Mouse (Mus musculus): ENCODE measurements around the gene Col23a1.

Gene Col23a1

DNA sequence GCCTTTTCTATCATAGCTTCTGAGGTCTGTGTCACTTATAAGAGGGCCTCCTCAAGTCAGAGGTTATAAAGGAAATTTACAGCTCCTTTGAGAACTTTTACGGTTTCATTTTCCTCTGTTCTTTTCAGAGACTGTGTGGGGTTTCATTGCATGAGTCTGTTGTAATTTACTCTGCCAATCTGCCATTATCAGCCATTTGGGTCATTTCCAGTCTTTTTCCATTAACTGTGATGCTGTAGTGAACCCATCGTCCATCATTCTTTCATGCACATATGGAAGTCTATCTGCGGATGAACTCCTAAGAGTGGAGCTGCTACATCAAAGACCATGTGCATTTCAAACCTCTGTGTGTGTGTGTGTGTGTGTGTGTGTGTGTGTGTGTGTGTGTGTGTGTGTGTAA lies 192.5 kb downstream of the Col23a1 start:
- no peak for DNase-seq (ENCODE audit: low read depth, low spot score)

DNA sequence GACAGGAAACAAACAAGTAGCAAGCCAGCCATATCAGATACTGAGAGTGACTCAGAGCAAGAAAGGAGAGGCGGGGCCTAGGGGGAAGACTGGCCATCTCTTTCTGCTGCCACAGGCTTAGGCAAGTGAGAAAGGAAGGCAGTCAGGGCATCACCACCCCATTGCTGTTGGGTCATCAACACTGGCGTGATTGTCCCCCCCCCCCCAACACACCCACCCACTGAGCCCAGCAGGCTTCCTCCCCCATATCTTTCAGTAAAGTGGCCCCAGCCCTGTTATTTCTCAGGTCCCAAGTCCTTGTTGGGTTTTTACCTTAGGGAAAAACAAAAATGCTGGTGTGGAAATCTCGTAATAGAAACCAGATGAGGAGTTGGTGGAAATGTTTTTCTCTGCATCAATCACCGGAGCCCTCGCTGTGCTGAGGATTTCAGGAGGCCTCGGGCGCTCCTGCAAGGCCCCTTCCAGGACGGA lies 195.4 kb downstream of the Col23a1 start:
- no peak for DNase-seq (ENCODE audit: low read depth, low spot score)

DNA sequence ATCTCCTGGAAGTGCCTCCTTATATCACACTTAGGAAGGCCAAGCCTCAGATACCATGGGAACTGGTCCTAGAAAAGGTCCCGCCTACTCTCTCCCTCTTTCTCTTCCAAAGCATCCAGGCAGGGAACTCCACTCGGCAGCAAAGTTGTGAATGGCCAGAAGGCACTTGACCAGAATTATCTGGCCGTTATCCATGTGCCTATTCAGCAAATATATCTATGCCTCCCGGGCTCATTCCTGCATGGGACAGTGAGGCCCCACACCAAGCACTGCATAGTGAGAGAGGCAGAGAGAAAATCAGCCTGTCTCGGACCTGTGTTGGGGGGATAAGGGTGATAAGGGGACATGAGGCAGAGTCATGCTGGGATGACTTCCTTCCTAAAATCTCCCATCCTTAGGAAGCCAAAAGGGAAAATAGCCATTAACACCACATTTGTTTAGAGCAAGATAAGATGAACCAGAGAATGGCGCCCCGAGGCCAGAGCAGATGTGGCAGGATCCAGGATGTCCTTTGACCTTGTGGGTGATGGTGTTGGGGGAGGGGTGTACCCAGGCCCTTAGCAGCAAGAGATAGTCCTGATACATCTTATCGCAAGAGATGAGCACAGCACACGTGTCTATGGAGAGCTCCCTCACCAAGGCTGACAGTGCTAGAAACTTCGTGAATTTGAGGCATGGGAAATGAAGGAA lies 196.2 kb downstream of the Col23a1 start:
- DNase-seq (ENCODE audit: low read depth, low spot score), result no peak

DNA sequence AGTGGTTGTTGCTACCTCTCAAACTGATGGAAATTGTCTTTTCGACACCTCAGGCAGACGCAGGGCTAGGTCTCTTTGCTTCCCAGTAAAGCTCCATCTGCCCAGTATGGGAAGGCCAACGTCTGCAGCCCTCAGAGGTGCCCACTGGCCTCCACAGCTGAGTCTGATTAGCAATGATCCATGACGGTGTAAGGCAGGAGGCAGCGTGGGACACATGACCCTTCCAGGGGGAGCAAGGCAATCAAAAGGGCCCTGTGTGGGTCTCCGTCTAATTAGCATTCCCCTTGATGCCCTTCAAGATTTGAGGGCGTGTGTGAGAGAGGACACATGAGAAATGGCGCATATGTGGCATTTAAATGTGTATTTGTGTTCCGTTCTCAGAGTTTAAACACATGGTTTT lies 199.1 kb downstream of the Col23a1 start:
- DNase-seq (ENCODE audit: low read depth, low spot score), result no peak

DNA sequence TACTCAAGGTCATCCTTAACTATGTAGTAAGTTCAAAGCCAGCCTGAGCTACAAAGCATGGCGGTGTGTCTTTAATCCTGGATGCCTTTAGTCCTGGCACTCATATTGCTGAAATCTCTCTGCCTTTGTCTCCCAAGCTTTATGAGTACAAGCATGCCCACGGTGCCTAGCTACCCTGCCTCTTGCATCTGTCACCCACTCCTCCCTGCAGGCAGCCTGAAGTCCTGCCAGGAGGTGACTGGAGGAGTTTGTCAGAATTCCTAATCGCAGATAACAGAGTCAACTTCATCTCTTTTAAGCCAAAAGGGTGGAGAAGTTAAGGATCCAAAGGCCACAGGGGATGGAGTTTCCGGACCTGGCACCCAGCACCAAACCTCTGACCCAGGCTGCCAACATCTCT lies 203.7 kb downstream of the Col23a1 start:
- no peak for DNase-seq (ENCODE audit: low read depth, low spot score)

DNA sequence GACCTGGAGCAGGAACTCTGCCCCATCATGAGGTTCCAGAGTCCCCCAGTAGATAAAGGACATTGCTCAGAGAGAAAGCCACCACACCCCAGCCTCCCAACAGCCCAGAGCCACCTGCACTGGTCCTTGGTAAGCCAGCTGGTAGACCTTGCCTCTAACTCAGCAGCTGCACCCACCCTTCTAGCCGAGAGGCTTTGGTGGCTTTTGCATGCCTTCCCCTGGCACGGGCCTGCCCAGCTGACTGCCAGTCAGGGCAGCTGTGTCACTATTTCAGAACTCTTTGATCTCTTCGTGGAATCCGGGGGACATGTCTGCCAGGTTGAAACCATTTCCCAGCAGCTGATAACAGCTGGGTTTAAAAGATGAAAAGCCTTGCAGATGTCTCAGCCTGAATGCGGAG lies 204.5 kb downstream of the Col23a1 start:
- no peak for DNase-seq (ENCODE audit: low read depth, low spot score)

DNA sequence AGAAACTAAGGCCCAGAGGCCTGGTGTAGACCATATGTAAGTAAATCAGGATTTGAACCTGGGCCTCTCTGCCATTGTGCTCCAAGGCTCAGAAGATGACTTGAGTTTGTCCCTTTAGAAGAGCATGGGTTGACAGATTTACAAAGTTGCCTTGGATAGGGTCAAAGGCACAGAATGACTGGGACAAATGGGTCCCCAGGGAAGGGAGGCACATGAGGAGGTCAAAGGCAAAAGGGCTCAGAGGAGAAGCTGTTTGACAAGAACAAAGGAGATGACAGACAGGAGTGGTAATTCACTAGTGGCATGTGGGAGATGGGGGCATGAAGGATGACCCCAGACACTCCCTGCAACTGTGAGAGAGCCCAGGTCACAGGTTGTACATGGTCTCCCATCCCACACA lies 210.1 kb downstream of the Col23a1 start:
- no peak for DNase-seq (ENCODE audit: low read depth, low spot score)

DNA sequence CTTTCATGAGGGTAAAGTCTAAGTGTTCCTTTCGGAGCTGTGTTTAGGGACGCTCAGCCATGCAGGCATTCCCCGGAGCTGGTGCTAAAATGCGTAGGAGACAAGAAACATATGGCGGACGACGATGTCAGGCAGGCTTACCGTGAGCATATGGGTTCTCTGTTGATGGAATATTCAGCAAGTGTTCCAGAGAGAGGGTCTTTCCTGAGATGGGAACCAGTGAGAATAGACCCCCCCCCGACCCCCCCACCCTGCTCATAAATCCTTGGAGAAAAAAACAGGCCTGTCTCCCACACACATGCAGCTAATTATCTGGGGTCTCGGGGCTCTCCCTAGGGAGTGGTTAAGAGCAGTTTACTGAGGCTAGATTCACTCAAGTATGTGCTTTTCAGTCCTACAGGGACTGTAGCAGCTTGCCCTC lies 212.7 kb downstream of the Col23a1 start:
- no peak for DNase-seq (ENCODE audit: low read depth, low spot score)

DNA sequence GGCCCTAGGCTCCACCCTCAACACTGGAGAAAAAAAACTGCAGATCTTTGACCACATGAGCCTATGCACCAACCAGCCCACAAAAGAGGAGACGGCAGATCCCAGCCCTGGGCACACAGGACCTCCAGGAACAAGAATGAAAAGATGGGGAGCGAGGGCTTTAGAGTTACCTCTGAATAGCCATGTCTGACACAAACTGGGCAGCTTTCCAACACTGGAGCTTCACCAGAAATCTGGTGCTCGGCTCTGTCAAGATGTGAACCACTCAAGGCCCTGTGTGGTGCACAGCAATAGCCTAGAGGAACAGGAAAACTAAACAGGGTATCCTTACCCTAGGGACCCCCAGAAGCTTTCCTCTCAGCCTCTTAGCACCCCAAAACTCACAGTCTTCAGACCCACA lies 215.2 kb downstream of the Col23a1 start:
- DNase-seq (ENCODE audit: low read depth, low spot score), result no peak

DNA sequence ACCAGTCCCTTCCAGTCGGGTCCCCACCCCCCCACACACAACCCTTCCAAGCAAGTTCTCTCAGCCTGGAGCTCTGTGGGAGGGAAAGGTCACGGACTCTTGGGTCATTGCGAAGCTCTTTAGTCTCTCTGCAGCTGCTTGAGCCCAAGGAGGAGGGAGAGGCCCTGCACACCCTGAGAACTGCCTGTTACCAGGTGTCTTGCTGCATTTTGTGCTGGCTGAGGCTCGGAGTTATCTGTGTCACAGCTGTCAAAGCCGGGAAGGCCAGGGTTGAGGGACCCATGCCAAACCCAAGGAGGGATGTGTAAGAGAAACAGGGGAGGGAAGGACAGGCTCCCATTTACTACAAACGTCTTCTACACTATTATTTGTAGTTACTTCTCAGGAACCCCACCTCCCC lies 218.3 kb downstream of the Col23a1 start:
- DNase-seq (ENCODE audit: low read depth, low spot score), result no peak

DNA sequence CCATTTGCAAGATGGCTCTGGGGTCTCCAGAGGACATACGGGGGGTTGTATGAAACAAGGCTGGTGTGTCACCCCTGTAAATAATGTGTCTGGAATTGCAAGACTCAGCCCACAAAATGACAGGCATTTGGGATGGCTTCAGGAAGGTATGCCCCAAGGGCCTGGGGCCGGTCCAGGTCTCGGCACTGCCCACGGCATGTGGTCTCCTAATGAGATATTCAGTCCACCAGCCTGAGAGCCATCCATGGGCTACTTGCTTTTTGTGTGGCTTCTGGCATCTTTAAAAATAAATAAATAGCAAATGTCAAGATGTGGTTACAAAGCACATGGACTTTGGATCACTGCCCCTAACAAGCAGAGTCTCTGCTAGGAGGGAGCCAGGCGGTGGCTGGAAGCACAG lies 219.5 kb downstream of the Col23a1 start:
- DNase-seq (ENCODE audit: low read depth, low spot score), result no peak

DNA sequence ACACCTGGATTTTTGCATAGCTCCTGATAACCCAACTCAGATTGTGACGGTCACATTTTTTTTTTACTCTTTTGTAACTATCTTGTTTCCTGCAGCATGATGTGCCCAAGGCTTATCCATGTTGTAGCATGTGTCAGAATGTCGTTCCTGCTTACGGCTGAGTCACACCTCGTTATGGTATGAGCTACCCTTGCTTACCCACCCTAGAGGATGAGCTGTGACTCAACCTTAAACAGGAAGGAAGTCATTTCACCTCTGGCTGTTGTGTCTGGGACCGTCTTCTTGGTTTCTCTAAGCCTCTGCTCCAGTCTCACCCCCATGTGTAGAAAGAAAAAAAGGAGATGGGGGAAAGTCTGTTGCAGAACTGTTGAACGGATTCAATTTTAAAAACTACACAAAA lies 223.3 kb downstream of the Col23a1 start:
- no peak for DNase-seq (ENCODE audit: low read depth, low spot score)

DNA sequence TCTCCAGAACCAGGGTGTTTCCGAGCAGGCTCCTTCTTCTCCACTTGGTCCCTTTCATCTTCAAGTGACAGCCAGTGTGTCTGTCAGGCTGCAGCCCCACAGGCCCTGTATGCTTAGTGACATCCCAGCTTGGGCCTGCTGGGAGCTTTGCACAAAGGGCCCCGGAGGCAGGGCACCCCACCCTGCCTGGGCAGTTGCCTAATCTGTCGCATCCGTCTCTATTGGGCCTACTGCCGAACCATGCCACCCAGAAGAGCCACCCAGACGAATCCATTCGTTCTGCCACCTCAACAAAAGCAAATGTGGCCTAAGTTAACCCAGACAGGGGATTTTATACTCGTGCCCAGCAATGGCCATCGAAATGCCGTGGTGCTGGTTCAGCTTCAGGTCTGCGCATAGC lies 225.6 kb downstream of the Col23a1 start:
- no peak for DNase-seq (ENCODE audit: low read depth, low spot score)

DNA sequence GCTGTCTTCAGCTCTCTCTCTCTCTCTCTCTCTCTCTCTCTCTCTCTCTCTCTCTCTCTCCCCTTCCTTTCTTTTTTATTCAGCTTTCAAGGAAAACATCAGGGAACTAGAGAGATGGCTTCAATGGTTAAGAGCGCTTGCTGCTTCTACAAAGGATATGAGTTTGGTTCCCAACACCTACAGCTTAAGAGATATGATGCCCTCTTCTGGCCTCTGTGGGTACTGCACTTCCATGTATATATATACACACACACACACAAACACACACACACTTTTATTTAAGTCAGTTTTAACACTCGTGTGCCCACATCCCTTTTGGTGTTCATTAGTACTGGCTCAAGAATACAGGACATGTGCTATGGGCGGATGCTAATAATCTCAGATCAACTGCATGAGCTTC lies 228.4 kb downstream of the Col23a1 start:
- no peak for DNase-seq (ENCODE audit: low read depth, low spot score)

DNA sequence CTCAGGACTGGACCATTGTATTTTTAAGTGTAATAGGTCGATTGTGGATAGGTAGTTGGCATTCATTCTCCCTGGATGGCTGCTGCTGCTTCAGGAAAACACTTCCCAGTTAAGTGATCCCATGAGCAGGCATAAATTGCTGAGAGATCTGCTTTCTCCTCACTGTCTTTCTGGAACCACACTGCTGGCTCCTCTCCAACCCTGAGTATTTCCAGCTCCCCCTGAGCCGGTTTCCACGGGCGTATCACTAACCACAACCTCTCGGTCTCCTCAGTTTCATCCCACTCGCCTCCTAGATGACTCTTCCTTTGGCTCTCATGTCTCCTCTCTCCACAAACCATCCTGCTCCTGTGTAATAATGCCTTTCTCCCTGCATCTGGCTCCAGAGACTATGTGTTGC lies 228.9 kb downstream of the Col23a1 start:
- DNase-seq (ENCODE audit: low read depth, low spot score), result no peak

DNA sequence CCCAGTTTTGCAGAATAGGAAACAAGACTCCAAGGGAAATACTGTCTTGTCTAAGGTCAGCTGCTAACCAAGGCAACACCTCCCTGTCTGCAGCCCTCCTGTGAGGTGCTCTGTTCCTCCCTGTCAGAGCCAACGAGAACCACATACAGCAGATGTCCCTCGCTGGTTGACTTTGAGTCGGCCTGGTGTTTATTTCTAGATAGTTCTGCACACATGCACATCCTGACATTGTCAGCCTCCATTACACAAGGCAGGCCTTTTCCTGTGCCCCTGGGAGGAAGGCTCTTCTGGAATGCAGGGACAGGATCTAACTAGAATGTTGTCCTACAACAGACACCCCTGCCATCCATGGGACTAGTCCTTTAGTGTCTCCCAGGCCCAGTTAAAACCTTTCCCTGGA lies 231.7 kb downstream of the Col23a1 start:
- no peak for DNase-seq (ENCODE audit: low read depth, low spot score)

DNA sequence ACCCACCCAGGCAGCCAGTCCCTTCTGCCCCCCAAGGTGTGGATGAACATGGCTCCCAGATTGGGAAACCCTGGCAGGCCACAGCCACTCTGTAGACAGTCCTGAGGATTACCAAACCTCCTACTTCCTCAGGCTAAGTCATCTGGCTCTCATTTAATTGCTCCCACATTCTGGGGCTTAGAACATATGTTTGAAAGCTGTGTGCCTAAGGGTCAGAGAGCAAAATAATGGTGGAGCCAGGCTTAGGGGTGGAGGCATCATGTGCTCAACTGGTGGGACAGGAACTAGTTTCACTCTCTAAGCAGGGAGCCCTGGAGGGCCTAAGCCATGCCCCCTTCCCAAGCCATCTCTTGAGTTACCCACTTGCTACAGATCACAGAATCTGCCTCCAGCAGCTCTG lies 233.5 kb downstream of the Col23a1 start:
- DNase-seq (ENCODE audit: low read depth, low spot score), result no peak

DNA sequence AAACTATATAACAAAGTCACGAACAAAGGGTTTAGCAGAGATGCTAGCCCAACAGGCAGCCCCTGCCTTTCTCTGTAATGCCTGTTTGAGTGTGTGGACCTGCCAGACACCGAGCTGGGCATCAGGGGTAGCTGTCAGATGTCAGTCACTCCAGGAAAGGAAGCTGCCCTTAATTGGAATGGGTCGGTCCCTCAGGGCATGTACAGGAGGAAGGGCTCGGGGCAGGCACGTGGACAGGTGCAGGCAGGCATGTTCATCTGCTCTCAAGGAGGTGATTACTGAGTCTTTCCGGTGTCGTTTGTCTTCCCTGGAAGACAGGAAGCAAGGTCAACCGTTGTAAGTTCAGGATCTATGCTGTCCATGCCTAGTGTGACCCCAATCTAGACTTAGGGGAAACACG lies 233.9 kb downstream of the Col23a1 start:
- DNase-seq (ENCODE audit: low read depth, low spot score), result no peak

DNA sequence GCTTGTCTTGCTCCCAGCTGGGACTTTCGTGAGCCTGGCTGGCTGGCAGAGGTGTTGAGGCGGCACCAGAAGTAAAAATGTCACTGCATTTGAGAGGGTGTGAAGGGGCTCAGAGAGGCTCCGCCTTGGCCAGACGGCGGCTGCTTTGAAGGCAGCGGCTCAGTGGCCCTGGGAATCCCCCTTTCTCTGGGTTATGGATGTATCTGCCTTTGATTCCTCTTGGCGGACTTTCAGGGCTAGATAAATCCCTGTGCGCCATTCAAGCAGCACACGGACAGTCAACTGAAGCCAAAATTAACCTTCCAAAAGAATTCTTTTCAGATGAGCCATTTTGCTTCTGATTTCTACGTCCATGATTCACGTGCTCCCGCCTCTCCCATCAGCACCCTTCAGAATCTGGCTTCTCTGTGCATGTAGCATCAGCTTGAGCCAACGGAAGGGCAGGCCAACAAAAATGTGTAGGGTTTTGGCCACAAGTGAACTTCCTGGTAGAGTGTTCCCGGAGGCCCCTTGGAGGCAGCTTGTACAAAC lies 237.0 kb downstream of the Col23a1 start:
- no peak for DNase-seq (ENCODE audit: low read depth, low spot score)

DNA sequence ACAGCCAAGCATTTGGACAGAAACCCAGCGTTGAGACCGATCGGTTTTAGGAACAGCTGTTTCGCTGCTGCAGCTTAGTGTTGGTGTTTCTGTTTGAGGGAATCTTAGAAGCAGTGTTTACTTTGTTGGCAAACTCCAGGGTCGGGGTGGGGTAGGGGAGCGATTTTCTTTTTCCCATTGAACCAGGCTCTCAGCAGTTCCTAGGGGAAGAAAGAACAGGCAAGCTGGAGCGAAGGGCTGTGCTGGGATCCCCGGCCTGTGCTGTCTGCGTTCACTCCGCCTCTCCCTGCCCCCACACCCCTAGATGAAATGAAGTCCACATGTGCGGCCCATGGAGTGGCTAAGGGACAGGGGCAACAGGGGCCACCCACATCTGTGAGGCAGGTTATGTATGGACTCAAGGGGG lies 243.4 kb downstream of the Col23a1 start:
- DNase-seq (ENCODE audit: low read depth, low spot score), result no peak

DNA sequence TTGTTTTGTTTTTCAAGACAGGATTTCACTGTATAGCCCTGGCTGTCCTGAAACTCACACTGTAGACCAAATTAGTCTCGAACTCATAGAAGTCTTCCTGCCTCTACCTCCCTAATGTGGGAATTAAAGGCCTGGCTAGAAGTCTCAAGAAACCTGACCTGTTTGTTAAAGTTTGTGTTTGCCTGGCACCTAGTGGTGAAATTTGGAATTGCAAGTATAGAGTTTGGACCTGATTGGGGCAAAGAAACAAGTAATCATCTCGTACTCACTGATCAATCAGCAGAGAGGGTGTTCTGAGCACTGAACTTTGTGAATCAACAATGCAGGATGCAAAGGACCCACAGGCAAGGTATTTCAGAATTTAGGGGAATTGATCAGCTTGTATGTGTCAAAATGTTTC lies 244.6 kb downstream of the Col23a1 start:
- peak; percentile 53 for DNase-seq (ENCODE audit: low read depth, low spot score)

DNA sequence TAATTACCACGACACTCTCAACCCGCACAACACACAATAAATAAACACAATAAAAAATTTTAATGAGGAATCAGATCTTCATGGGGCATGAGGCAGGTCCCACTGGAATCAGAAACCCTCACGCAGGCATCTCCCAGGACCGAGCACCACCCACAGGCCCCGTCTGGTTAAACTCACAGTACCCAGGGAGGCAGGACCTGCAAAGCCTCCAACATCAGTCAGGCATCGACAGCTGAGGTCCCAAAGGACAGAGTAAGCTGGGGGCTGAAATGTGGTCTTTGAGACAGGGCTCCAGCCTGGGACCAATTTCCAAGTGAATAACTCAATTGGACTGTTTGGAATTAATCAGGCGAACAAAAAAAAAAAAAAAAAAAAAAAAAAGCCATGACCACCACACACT lies 248.7 kb downstream of the Col23a1 start:
- DNase-seq (ENCODE audit: low read depth, low spot score), result no peak

DNA sequence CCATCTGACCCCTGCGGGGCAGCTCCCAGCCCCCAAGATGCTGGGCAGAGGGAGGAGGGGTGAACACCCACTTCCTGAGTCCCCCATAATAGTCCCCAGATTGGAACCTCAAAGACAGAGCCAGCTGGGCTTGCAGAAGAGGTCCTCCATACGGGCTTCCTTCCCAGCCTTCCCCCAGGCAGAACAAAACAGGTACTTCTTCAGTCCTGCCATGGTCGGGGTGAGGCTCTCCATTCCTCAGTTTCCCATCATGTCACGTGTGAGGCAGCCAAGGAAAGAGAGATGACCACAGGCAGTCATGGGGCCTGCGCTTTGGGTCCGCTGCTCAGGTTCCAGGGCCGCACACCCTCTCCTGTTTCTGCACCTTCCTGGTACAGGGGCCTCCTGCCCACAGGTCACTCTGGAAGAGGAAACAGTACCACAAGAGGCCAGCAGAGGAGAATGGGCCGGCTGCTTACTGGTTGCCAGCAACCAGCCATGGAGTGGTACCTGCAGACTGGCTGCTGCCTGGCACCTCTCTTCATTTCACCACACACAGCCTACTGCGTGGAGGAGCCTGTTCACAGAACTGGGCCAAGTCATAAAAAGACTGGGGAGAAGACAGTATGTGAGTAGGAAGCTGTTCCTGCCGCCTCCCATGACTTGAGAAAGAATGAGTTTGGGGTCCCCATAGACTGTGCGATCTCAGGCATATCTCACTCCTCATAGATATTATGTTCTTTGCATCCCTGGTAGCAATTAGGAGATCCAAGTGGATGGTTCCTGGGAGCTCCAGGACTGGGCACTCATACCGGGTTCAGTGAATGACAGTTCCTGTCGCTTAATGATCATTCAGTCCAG lies 249.4 kb downstream of the Col23a1 start:
- DNase-seq (ENCODE audit: low read depth, low spot score), result no peak

Data from c-Kit-negative CD71-positive TER-119-positive erythroid progenitor cells, embryonic 14.5 days (primary cell).